Mouse (Mus musculus): ENCODE data around the gene Hsd17b11.

Gene Hsd17b11

GRCm38 (mm10) chr5:104021597-104022378 is at the start of gene Hsd17b11:
Gene Hsd17b11, minus strand, starts transcription at chr5:104021919.
- peak; percentile 62 to 63 for DNase-seq

- no peak for DNase-seq
Measured at GRCm38 (mm10) chr5:104071048-104071447, 49.3 kb upstream of the Hsd17b11 start.

- peak; percentile 14 to 19 for DNase-seq
Measured at GRCm38 (mm10) chr5:104068751-104069150, 47.0 kb upstream of the Hsd17b11 start.

GRCm38 (mm10) chr5:104062773-104063551 is 41.2 kb upstream of the Hsd17b11 start:
- no peak for DNase-seq

GRCm38 (mm10) chr5:104061936-104062772 is 40.4 kb upstream of the Hsd17b11 start:
- DNase-seq: no peak

- DNase-seq: no peak
Measured at GRCm38 (mm10) chr5:104060429-104060828, 38.7 kb upstream of the Hsd17b11 start.

GRCm38 (mm10) chr5:104059628-104060027 is 37.9 kb upstream of the Hsd17b11 start:
- no peak for DNase-seq

GRCm38 (mm10) chr5:104058021-104058420 is 36.3 kb upstream of the Hsd17b11 start:
- peak; percentile 60 to 73 for DNase-seq

GRCm38 (mm10) chr5:104056295-104056694 is 34.6 kb upstream of the Hsd17b11 start:
- DNase-seq: no peak

GRCm38 (mm10) chr5:104055816-104056215 is 34.1 kb upstream of the Hsd17b11 start:
- DNase-seq: no peak

GRCm38 (mm10) chr5:104054938-104055337 is 33.2 kb upstream of the Hsd17b11 start:
- no peak for DNase-seq

- DNase-seq: peak; percentile 13 to 32
Measured at GRCm38 (mm10) chr5:104052956-104053355, 31.2 kb upstream of the Hsd17b11 start.

- no peak for DNase-seq
Measured at GRCm38 (mm10) chr5:104048139-104048538, 26.4 kb upstream of the Hsd17b11 start.

GRCm38 (mm10) chr5:104047200-104048105 is 25.7 kb upstream of the Hsd17b11 start:
- DNase-seq: no peak

- peak; percentile 95 to 98 for DNase-seq
Measured at GRCm38 (mm10) chr5:104046256-104047199, 24.8 kb upstream of the Hsd17b11 start, which contains the start of gene Nudt9. Gene Nudt9, plus strand, starts transcription at chr5:104046306.

GRCm38 (mm10) chr5:104043704-104044103 is 22.0 kb upstream of the Hsd17b11 start:
- DNase-seq: no peak

- DNase-seq: no peak
Measured at GRCm38 (mm10) chr5:104042906-104043305, 21.2 kb upstream of the Hsd17b11 start.

GRCm38 (mm10) chr5:104039154-104039932 is 17.6 kb upstream of the Hsd17b11 start:
- DNase-seq: peak; percentile 54 to 60

- DNase-seq: no peak
Measured at GRCm38 (mm10) chr5:104036686-104037085, 15.0 kb upstream of the Hsd17b11 start.

GRCm38 (mm10) chr5:104035824-104036223 is 14.1 kb upstream of the Hsd17b11 start:
- DNase-seq: no peak
